Mouse (Mus musculus): ENCODE data around the gene Pon3.

DNA sequence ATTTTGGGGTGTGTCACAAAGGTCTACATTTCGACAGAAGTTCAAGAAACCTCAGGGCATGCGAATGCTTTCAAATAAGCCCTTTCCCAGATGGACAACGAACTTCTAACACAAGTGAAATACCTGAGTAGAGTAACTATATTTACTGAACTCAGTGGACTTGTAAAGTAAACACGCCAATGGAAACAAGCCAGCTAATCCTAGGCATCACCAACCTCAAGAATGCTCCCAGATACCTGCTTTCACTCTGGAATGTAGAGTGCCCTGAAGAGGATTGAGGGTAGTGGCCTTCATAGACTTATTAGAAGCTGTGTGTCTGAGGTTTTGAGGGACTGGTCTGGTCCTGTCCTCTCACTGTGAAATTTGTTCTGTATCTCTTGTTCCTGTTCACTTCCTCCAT is 18.6 kb downstream of the Pon3 start:
- TF ChIP-seq CTCF (conservative IDR thresholded peaks at IDR 0.05; ENCODE audit: low read length) (no peak), POU5F1 (IDR thresholded peaks at IDR 0.05; ENCODE audit: borderline replicate concordance, low read length) (no peak), NANOG (IDR thresholded peaks at IDR 0.05; ENCODE audit: borderline replicate concordance, low read length) (no peak)

Data from E14TG2a.4 (cell line).